Mouse (Mus musculus): ENCODE data around the gene Gm20683. TPM values are rescaled to one million over a fixed set of nuclear protein-coding genes. Genes with fewer than 3 reads are reported as not detected.
A peak's percentile ranks its signal among the peaks of the same experiment; 100 is the strongest.

Gene Gm20683
- total and polyA plus RNA-seq, 2 experiments = 2.7 to 26.9 TPM

DNA sequence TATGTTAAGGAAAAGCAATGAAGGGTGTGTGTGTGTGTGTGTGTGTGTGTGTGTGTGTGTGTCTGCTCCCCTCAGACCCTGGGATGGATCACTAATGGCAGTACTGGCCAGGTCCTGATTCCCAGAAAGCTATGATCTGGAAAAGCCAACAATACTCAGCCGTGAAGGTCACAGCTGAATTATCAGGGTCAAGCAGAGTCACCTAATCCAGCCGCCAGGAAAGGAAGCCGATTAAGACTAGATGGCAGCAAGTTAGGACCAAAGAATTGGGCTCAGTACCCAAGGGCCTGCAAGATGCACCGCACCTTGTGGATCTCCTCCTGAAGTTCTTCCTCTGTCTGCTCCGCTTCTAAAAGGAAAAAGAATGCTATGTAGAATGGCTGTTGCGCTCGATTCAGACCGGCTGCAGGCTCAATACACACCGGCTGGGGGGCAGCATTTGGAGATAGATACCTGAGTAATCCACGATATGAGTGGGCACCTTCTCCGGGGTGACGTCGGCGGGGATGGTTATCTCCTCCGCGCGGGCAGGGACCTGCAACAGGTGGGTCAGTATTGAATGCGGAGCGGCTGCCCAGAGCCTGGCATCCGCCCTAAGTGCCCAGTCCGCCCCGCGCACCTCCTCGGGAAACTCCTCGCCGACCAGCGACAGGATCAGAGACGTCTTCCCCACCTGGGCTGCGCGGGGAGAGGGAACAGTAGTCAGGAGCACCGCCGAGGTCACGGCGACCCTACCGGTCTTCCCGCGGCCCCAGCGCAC lies 2.3 kb upstream of the Gm20683 start:
- 0 out of 2 replicates have a peak, but pooled peaks cover 2% of the 10 kb centered on the region for H3K36me3 ChIP-seq (ENCODE audit: control insufficient read depth, insufficient read depth, low read length)

DNA sequence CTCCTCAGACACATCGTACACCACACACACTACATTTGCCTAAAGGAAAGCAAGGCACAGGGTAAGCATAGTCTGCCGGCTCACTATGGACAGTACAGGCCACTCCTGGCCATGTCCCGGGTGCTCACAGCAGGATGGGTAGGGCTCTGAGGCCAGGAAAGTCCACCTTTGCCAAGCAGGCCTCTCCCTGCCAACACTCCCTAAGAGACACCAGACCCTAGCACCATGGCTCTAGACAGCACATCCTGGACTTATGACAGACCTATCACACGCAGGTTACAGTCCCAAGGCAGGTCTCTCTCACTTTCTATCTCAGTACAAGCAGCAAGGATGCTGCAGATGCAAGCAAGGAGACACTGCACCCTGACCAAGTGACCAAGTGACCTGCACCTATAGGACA lies 1.6 kb upstream of the Gm20683 start:
- no peak overlapping the region for H3K27ac ChIP-seq (replicated peaks; ENCODE audit: insufficient read depth, low read depth, low read length)
- WGBS = 63% methylated on average over 4 of the region's 4 CpGs

More for the DNA sequence above, 2.3 kb upstream of the Gm20683 start:
- Histone ChIP-seq H3K79me2 (ENCODE audit: control insufficient read depth, insufficient read depth, low read length) (peaks cover 15% of the 10 kb centered on the region; the same call in 1 of the 2 replicates), H3K4me1 (ENCODE audit: control insufficient read depth, insufficient read depth, low read length) (peaks cover 21% of the 10 kb centered on the region), H3K4me3 (ENCODE audit: insufficient read depth, low read depth, low read length) (peak overlapping the region; percentile 95), H3K27me3 (ENCODE audit: control insufficient read depth, insufficient read depth, low read length) (no peaks in the 10 kb centered on the region), H3K9ac (ENCODE audit: low read depth, low read length) (peak overlapping the region; percentile 96), H3K27ac (replicated peaks; ENCODE audit: insufficient read depth, low read depth, low read length) (peak overlapping the region; percentile 76)
- WGBS = under 1% methylated on average over 38 of the region's 38 CpGs
- DNase-seq (ENCODE audit: extremely low read depth, low read depth, low spot score) = no peak
- TF ChIP-seq POLR2A (IDR thresholded peaks at IDR 0.05; ENCODE audit: extremely low read depth, insufficient read depth, low read length) = no peak
- no peak for TF ChIP-seq CTCF (IDR thresholded peaks at IDR 0.05; ENCODE audit: low read depth, low read length)

DNA sequence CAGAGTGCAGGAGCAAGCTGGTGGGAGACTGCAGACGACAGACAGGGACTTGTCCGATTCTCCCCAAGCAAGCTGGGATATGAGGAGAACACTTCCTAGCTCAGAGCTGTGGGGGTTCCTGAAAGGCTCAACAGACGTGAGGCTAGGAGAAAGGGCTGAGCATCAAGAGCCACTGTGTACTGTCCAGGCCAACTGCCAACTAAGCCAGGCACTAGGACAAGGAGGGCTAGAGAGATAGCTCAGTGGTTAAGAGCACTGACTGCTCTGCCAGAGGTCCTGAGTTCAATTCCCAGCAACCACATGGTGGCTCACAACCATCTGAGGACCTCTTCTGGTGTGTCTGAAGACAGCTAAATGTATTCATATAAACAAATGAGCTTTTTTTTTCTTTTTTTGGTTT lies 946 bp upstream of the Gm20683 start:
- no peak overlapping the region for H3K9ac ChIP-seq (ENCODE audit: low read depth, low read length)

More for the DNA sequence above, 1.6 kb upstream of the Gm20683 start:
- Histone ChIP-seq H3K9ac (ENCODE audit: low read depth, low read length) (peak overlapping the region; percentile 96; the same call in 1 of the 2 replicates), H3K4me3 (ENCODE audit: insufficient read depth, low read depth, low read length) (no peak overlapping the region), H3K79me2 (ENCODE audit: control insufficient read depth, insufficient read depth, low read length) (peaks cover 15% of the 10 kb centered on the region; the same call in 1 of the 2 replicates), H3K36me3 (ENCODE audit: control insufficient read depth, insufficient read depth, low read length) (0 out of 2 replicates have a peak, but pooled peaks cover 2% of the 10 kb centered on the region), H3K4me1 (ENCODE audit: control insufficient read depth, insufficient read depth, low read length) (peaks cover 25% of the 10 kb centered on the region), H3K27me3 (ENCODE audit: control insufficient read depth, insufficient read depth, low read length) (no peaks in the 10 kb centered on the region)
- TF ChIP-seq CTCF (IDR thresholded peaks at IDR 0.05; ENCODE audit: low read depth, low read length) = no peak
- TF ChIP-seq POLR2A (IDR thresholded peaks at IDR 0.05; ENCODE audit: extremely low read depth, insufficient read depth, low read length) = no peak
- no peak for DNase-seq (ENCODE audit: extremely low read depth, low read depth, low spot score)

DNA sequence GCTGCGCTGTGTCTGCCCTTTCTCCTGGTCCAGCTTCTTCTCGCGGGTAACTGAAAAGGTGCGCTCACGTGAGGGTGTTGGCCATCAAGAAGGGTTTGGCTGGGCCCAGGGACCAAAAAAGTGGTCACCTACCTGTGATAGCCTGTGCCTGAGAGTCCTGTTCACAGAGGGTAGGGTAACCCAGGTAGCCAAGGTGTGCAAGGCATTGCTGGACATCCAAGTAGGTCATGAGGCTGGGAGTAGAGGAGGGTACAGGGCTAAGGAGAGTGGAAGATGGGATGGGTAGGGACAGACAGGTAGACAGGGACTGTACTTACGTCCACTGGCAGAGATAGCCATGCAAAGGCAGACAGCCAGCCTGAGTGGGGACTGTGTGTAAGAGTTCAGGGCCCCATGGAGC lies 1.0 kb downstream of the Gm20683 start:
- 93% methylated on average over 6 of the region's 6 CpGs for WGBS
- 0 out of 2 replicates have a peak, but pooled peaks cover 2% of the 10 kb centered on the region for H3K36me3 ChIP-seq (ENCODE audit: control insufficient read depth, insufficient read depth, low read length)
- no peak overlapping the region for H3K9ac ChIP-seq (ENCODE audit: low read depth, low read length)
- no peak for TF ChIP-seq CTCF (IDR thresholded peaks at IDR 0.05; ENCODE audit: low read depth, low read length)
- H3K4me3 ChIP-seq (ENCODE audit: insufficient read depth, low read depth, low read length) = no peak overlapping the region
- peaks cover 16% of the 10 kb centered on the region for H3K79me2 ChIP-seq (ENCODE audit: control insufficient read depth, insufficient read depth, low read length)
- no peak overlapping the region for H3K27ac ChIP-seq (replicated peaks; ENCODE audit: insufficient read depth, low read depth, low read length)
- no peaks in the 10 kb centered on the region for H3K27me3 ChIP-seq (ENCODE audit: control insufficient read depth, insufficient read depth, low read length)
- no peak for DNase-seq (ENCODE audit: extremely low read depth, low read depth, low spot score)
- peaks cover 47% of the 10 kb centered on the region for H3K4me1 ChIP-seq (ENCODE audit: control insufficient read depth, insufficient read depth, low read length)

More for the DNA sequence above, 946 bp upstream of the Gm20683 start:
- no peak for TF ChIP-seq CTCF (IDR thresholded peaks at IDR 0.05; ENCODE audit: low read depth, low read length)
- peaks cover 30% of the 10 kb centered on the region for H3K4me1 ChIP-seq (ENCODE audit: control insufficient read depth, insufficient read depth, low read length)
- DNase-seq (ENCODE audit: extremely low read depth, low read depth, low spot score) = no peak
- no peak overlapping the region for H3K27ac ChIP-seq (replicated peaks; ENCODE audit: insufficient read depth, low read depth, low read length)
- no peaks in the 10 kb centered on the region for H3K27me3 ChIP-seq (ENCODE audit: control insufficient read depth, insufficient read depth, low read length)
- H3K79me2 ChIP-seq (ENCODE audit: control insufficient read depth, insufficient read depth, low read length) = peaks cover 15% of the 10 kb centered on the region; the same call in 1 of the 2 replicates
- H3K36me3 ChIP-seq (ENCODE audit: control insufficient read depth, insufficient read depth, low read length) = 0 out of 2 replicates have a peak, but pooled peaks cover 2% of the 10 kb centered on the region
- H3K4me3 ChIP-seq (ENCODE audit: insufficient read depth, low read depth, low read length) = no peak overlapping the region
- WGBS = 79% methylated on average over 3 of the region's 3 CpGs

DNA sequence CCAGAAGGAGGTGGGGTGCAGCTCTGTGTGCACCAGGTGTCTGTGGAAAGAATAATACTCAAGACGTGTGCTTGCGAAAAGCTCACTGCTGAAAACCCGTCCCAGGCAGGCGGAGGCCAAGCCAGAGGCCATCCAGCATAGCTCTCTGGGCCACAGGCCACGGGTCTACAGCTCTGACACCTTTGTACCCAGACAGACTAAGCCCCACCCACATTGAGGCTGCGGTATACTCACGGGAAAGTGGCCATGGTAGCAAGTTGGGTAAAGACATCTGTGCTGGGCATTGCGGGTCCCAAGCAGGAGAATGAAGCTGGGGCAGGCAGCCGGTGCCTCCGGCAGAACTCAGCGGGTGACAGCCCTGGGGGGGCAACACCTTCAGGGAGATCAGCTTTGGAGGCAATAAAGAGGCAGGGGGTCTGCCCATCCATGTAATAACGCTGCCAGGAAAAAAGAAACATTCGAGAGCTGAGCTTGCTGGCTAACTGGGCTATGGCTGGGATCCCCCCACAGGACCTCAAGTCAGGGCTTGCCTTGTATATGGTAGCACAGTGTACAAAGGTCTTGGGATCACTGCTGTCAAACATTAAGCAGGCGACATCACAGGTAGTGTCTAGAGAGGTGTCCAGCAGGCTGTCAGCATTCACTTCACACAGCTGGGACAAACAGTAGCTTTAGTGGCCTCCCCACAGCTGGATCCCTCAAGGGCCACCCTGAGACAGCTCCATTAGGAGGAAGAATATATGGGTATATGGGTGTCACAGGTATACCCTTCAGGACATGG lies 1.9 kb downstream of the Gm20683 start:
- Histone ChIP-seq H3K79me2 (ENCODE audit: control insufficient read depth, insufficient read depth, low read length) (peaks cover 24% of the 10 kb centered on the region), H3K4me1 (ENCODE audit: control insufficient read depth, insufficient read depth, low read length) (peaks cover 55% of the 10 kb centered on the region), H3K27me3 (ENCODE audit: control insufficient read depth, insufficient read depth, low read length) (no peaks in the 10 kb centered on the region), H3K36me3 (ENCODE audit: control insufficient read depth, insufficient read depth, low read length) (0 out of 2 replicates have a peak, but pooled peaks cover 2% of the 10 kb centered on the region), H3K9ac (ENCODE audit: low read depth, low read length) (peak overlapping the region; percentile 17), H3K27ac (replicated peaks; ENCODE audit: insufficient read depth, low read depth, low read length) (peak overlapping the region; percentile 73), H3K4me3 (ENCODE audit: insufficient read depth, low read depth, low read length) (no peak overlapping the region)
- DNase-seq (ENCODE audit: extremely low read depth, low read depth, low spot score) = peak; percentile 87
- 47% methylated on average over 14 of the region's 14 CpGs for WGBS
- no peak for TF ChIP-seq POLR2A (IDR thresholded peaks at IDR 0.05; ENCODE audit: extremely low read depth, insufficient read depth, low read length)
- TF ChIP-seq CTCF (IDR thresholded peaks at IDR 0.05; ENCODE audit: low read depth, low read length) = no peak

Measured in liver, adult 2 months (tissue).